Mouse (Mus musculus) megakaryocyte progenitor cell, adult 5-6 weeks (primary cell): ENCODE results near the gene Nkain2. TPM values are rescaled to one million over a fixed set of nuclear protein-coding genes. Genes with fewer than 3 reads are reported as not detected.

Experiments used
- ATAC-seq: replicated peaks from 2 replicates; pipeline ENCODE4 v1.8.0; 2016; ENCODE audit warnings: mild to moderate bottlenecking, moderate TSS enrichment, inconsistent platforms; ENCODE audit not compliant: poor library complexity
- total RNA-seq, 2 experiments: library from RNA; stranded (forward) in 1 of 2; stranded (reverse) in 1 of 2; fragments of 157-497, 149-512 nt in 1 of 2; fragments of 200-1000 nt in 1 of 2; gene quantifications; 2 replicates each; pipeline versions ENCODE4 v1.2.3 to v1.2.4; 2015 to 2017

Nkain2 gene
- total RNA-seq, 2 experiments from 2014 or later, result not detected

DNA sequence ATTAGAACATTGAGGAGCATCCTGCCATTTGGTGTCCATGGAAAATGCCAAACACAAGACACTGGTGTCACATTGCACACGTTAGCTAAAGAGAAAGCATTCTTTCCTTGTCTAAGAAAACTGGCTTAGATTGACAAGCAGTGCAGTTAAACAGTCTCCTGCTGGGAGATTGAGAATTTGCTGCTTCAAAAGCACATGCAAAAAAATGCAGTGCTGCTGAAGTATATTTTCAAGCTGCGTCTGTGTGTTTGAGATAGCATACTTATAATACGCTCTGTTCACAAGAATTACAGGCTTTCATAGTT, 313.0 kb downstream of the Nkain2 start:
- ATAC-seq, result no peak

DNA sequence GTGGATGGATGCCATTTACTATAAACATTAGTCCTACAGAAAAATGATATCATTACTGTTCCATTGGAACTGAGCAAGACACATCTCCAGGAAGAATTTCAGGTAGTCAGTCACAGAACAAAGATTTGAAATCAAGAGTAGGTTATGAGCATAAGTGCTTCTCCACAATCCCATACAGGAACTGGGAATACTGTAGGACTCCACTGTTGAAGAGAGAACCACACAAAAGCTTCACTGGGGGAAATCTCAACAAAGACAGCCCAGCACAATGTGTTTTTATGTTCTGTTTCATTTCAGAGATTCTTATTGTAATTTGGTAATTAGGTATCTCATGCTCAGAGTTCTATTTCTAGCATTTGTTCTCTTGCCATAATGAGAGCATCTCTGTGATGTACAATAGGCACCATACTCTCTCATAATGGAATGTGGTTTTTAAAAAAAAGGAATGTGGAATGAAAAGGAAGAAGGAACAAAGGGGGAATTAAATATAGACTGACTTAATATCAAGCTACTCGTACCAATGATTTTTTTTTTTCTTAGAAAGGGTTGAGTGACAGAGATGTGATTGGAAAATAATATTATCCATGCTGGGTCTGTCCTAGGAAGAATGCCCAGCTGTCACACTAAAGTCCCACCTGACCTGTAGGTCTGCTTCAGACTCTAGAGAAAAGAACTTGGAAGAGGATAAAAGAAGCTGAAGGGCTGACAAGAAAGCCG, 313.5 kb downstream of the Nkain2 start:
- ATAC-seq, result no peak

DNA sequence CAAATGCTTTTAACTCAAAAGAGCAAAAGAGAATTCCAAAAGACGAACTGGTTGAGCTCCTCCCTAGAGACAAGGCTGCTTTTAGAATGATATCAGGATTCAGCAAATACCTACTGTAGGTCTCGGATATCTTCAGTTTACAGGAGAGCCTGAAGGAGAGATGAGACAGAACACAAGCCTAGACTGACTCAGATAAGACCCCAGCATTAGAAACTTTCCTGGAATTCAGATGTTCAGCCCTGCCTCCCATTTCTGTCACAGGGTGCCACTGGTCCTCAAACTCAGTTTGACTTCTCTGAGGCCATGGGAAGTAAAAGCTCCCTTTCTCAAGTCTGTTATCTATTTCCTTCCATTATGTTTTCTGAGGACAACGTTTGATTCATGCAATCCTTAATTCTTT, 332.6 kb downstream of the Nkain2 start:
- ATAC-seq, result no peak

- ATAC-seq, result no peak
Observed at GRCm38 (mm10) chr10:32536057-32536456, 354.2 kb downstream of the Nkain2 start.

DNA sequence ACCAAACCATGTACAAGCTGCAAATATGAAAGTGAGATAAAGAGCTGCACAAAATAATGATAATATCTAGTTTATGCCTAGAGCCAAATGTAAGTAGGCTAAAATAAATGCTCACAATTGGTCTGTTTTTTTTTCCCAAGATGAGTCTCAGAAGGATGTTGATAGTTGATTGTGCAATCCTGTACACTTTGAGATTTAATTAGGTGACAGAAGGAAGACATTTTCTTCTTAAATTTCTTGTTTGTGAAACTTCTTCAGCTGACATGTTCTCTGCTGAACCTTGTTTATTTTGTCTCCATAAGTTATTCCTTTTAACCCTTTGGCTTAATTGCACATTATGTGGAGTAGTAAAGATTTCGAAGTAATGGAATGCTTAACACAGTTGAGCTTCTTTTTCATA, 379.4 kb downstream of the Nkain2 start:
- ATAC-seq, result no peak

GRCm38 (mm10) chr10:32494591-32495182, 395.6 kb downstream of the Nkain2 start:
- ATAC-seq, result no peak

- ATAC-seq, result no peak
Observed at GRCm38 (mm10) chr10:32493600-32493999, 396.7 kb downstream of the Nkain2 start.

GRCm38 (mm10) chr10:32462726-32463125, 427.5 kb downstream of the Nkain2 start:
- no peak for ATAC-seq

GRCm38 (mm10) chr10:32439932-32440519, 450.2 kb downstream of the Nkain2 start:
- ATAC-seq, result no peak

- no peak for ATAC-seq
Observed at GRCm38 (mm10) chr10:32414228-32414627, 476.0 kb downstream of the Nkain2 start.

- ATAC-seq, result no peak
Observed at GRCm38 (mm10) chr10:32411331-32411730, 478.9 kb downstream of the Nkain2 start.

GRCm38 (mm10) chr10:32400961-32401360, 489.3 kb downstream of the Nkain2 start:
- ATAC-seq, result no peak

- ATAC-seq, result no peak
Observed at GRCm38 (mm10) chr10:32393859-32394521, 496.3 kb downstream of the Nkain2 start.

DNA sequence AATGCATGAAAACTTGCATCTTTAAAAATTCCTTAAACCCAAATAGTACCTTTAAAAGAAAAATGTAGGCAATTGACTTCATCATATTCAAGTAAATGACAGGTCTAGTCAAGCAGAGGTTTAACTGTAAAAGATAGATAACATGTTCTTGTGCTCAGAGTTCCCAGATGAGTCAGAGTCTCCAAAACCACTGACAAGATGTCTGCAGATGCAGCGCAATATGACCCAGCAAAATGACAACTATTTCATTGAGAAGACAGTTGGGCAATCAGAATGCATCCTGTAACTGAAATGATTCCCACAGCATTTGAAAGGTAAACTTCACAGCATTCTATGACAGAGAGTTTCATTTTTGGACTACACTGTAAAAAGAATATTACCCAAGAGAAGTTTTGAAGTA, 496.9 kb downstream of the Nkain2 start:
- ATAC-seq, result no peak

- ATAC-seq, result no peak
Observed at GRCm38 (mm10) chr10:32312754-32313153, 577.5 kb downstream of the Nkain2 start.

GRCm38 (mm10) chr10:32301024-32301597, 589.2 kb downstream of the Nkain2 start:
- ATAC-seq, result no peak

DNA sequence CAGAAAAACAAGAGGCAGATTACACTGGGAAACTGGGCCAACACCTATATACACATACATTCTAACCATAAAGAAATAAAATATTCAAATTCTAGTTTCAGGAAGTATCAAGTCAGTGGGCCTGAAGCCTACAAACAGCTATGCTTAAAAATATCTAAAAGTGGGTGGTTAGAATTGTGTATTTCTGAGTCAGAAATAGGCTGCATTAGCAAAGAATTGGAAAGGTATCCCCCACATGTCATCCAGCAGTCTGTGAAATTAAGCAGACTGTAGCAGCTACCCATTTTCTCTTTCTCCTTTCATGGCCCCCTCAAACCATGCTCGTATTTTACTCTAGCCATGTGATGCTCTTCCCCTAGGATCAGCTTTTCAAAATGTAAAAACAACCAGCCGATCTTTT, 599.8 kb downstream of the Nkain2 start:
- ATAC-seq, result no peak

GRCm38 (mm10) chr10:32283690-32284089, 606.6 kb downstream of the Nkain2 start:
- no peak for ATAC-seq

DNA sequence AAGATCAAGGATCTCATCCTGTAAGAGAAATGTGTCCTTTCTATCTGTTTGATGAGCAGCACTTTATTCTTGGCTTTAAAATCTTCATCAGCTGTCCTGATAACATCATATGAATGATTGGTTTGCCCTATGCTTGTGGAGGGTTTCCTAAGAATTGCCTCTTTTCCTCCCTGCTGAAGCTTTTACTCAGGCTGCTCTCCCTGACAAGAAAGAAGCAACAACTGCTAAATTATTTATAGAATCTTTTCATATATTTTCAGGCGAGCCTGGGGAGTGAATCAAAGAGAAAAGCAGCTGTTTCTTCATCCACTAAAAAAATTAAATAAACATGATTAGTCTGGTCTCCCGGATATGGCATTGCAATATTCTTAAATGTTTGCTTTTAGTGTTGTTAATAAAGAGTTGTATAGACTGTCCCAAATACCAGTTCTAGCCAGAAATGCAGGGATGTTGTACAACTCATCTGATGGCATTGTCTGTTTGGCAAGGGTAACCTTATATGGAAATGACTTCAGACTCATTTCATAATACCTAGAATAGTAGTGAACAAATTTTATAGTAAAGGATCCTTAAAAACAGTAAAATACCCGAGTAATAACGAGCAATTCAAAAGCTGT, 646.9 kb downstream of the Nkain2 start:
- no peak for ATAC-seq

DNA sequence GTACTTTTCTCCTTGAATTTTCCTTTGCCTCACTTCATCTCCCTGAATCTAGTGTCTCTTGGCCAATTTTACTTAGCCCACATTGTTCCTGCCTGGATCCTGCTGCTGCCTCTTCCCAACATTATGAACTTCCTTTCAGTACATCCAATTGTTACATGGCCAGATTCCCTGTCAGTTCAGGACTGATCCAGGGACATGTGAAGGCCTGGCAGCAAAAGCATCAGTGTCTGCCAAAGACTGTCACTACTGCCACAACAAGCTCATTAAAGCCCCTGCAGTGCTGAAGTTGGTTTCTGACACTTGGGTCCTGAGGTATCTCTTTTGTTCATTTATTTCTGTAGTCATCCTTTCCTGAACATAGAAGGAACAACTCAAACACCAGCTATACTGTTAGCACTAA, 649.1 kb downstream of the Nkain2 start:
- ATAC-seq, result no peak

DNA sequence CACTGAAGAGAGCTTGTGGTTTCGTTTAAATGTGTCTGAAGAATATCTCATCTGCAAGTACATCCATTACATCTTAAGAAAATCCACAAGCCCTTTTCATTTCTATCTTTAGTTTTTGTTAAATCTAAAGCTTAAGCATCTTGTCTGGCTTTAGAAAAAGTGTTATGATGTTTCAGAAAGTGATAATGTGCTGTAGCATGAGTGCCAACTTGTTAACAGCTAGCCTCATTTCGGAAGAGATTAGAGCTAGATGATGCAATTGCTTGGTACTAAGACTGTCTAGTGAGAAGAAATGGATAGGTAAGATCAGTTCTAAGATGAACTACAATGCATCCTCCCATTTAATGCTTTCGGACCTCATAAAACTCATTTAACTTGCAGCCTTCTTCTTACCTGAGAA, 707.3 kb downstream of the Nkain2 start:
- no peak for ATAC-seq
